Mouse (Mus musculus) E14TG2a.4 (cell line): ENCODE results near the gene Cadm2.

Experiments used
- CTCF ChIP-seq: conservative IDR thresholded peaks from 2 replicates; pipeline ENCODE4 v1.5.1; 2014; ENCODE audit warnings: low read length
- NANOG ChIP-seq: IDR thresholded peaks from 2 replicates; pipeline ENCODE4 v1.6.1; 2014; ENCODE audit warnings: borderline replicate concordance, low read length, mixed read lengths
- POU5F1 ChIP-seq: IDR thresholded peaks from 2 replicates; pipeline ENCODE4 v1.6.1; 2014; ENCODE audit warnings: low read length, borderline replicate concordance

GRCm38 (mm10) chr16:67610904-67611681 is 9.6 kb downstream of the Cadm2 start:
- no peak for TF ChIP-seq CTCF
- TF ChIP-seq NANOG = no peak
- no peak for TF ChIP-seq POU5F1
